Mouse (Mus musculus): ENCODE measurements around the gene Acap2. TPM values are rescaled to one million over a fixed set of nuclear protein-coding genes. Genes with fewer than 3 reads are reported as not detected.

Gene Acap2
- total RNA-seq, 2 experiments from 2014 or later = 30.7 to 39.4 TPM

DNA sequence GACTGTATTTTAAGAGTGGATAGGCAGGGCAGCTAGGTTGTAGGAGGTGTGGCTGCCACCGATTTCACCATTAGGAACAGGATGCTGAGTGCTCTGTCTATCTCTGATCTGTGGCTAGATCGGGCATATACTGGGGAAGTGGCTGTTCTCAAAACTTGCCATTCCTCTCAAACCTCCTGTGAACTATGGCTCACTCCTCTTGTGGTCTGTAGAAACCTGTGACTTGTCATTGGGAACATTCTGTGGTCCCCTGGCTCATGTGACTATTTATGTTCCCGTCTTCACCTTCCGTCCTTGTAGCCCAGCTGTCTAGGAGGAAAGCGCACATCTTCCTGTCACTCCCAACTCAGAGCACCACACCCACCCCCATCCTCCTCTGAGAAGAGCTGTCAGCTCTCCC is 8.9 kb upstream of the Acap2 start:
- peak; percentile 89 for ATAC-seq (replicated peaks; ENCODE audit: poor library complexity)

- ATAC-seq (replicated peaks; ENCODE audit: poor library complexity) = no peak
Observed at GRCm38 (mm10) chr16:31205726-31206125, 4.7 kb upstream of the Acap2 start.

DNA sequence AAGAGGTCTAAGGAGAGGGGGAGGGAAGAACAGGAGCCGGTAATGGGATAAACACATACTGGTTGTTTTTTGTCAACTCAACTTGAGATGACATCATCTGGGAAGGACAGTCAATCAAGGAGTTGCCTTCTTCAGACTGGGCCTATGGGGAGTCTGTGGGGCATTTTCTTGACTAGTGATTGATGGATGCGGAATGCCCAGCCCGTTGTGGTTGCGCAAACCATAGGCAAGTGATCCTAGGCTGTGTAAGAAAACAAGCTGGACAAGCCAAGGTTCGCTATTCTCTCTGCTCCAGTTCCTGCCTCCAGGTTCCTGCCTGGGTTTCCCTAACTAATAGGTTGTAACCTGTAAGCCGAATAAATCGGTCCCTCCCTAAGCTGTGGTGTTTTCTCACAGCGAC is 4.1 kb upstream of the Acap2 start:
- ATAC-seq (replicated peaks; ENCODE audit: poor library complexity) = no peak

- ATAC-seq (replicated peaks; ENCODE audit: poor library complexity) = no peak
Observed at GRCm38 (mm10) chr16:31204216-31204615, 3.2 kb upstream of the Acap2 start.

- ATAC-seq (replicated peaks; ENCODE audit: poor library complexity) = no peak
Observed at GRCm38 (mm10) chr16:31201704-31202103, 659 bp upstream of the Acap2 start.

GRCm38 (mm10) chr16:31199926-31200789 is 887 bp downstream of the Acap2 start:
- ATAC-seq (replicated peaks; ENCODE audit: poor library complexity) = peak; percentile 41

- no peak for ATAC-seq (replicated peaks; ENCODE audit: poor library complexity)
Observed at GRCm38 (mm10) chr16:31199591-31199925, 1.5 kb downstream of the Acap2 start.

DNA sequence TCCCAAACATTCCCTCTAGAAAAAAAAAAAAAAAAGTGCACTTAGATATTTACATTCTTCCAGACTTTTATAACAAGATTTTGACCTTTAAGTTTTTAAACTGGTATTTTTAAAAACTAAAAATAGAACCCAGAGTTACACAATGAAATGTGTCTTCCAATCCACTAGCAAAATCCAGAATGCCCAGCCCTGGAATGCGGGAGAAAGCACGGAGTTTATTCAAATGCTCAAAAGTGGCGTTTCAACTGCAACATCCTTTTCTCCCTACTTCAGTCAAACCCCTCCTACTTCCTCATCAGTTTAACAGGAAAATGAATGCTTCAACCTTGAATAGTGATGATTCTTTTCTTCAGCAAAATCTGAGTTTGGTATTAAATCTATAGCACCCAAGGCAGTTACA is 4.1 kb downstream of the Acap2 start:
- ATAC-seq (replicated peaks; ENCODE audit: poor library complexity) = no peak

DNA sequence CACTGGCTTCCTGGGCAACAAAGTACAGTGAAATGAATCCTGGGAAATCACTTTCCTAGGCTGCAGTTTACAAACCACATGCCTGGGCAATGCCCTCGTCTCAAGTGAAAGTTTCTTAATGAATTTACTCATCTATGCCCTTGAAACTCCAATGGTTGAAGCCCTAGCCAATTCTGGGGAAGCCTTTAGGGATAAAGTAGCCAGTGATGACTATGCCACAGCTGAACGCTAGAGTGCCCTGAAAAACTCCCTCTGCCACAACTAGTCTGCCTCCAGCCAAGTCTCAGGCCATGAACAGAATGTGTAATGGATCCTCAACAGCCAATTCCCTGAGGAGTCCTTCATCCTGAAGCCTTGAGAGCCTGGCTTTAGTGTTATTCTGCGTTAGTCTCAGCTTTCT is 8.5 kb downstream of the Acap2 start:
- ATAC-seq (replicated peaks; ENCODE audit: poor library complexity) = no peak

GRCm38 (mm10) chr16:31191818-31192217 is 9.2 kb downstream of the Acap2 start:
- ATAC-seq (replicated peaks; ENCODE audit: poor library complexity) = peak; percentile 92

DNA sequence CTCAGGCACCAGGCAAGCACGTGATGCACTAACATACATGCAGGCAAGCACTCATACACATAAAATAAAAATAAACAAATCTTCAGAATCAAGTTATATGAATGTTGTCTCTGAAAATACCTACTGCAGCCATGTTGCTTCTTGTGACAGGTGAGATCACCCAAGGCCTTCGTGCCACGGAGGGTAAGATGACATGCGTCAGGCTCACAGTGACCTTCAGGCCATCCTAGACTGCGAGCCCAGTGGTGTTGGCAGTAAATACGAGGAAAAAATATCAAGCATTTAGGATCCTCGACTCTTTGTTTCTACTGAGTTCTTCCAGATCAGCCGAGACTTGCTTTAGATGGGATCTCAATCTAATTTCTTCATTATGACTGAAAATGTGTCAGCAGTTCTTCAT is 10.6 kb downstream of the Acap2 start:
- ATAC-seq (replicated peaks; ENCODE audit: poor library complexity) = no peak

GRCm38 (mm10) chr16:31189291-31189690 is 11.8 kb downstream of the Acap2 start:
- ATAC-seq (replicated peaks; ENCODE audit: poor library complexity) = no peak

DNA sequence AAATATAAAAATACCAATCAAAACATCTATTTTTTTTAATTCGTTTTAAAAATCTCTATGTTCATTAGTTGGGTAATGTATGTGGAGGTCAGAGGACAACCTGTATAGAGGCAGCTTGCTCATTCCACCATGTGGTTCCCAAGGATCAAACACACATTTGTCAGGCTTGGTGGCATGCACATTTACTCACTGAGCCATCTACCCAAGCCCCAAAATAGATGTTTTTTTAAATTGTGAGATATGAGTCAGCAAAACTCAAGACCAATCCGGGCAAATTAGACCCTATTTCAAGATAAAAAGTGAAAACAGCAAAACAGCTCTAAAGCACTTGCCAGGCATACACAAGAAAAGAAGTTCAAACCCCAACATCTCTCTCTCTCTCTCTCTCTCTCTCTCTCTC is 12.2 kb downstream of the Acap2 start:
- no peak for ATAC-seq (replicated peaks; ENCODE audit: poor library complexity)

DNA sequence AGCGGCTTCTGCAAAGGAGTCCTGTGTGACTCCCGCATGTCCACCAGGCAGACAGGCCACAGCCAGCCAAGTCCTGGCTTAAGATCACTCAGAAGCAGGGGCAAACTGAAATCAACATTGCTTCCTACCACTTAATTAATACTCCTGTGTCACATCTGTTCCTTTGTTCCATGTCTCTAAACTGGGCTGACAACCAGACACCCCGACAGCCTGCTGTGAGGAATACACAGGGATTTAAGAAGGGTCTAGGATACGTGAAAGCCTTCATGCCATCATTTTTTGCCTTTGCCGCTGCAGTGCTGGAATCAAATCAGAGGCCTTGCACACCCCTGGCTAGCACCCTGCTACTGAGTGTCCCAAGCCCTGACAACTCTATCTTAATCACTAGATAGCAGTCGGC is 12.8 kb downstream of the Acap2 start:
- ATAC-seq (replicated peaks; ENCODE audit: poor library complexity) = no peak

- ATAC-seq (replicated peaks; ENCODE audit: poor library complexity) = no peak
Observed at GRCm38 (mm10) chr16:31187192-31187591, 13.9 kb downstream of the Acap2 start.

GRCm38 (mm10) chr16:31185757-31186156 is 15.3 kb downstream of the Acap2 start:
- 0 out of 2 replicates have a peak, but pooled peaks have one; percentile 9 for ATAC-seq (replicated peaks; ENCODE audit: poor library complexity)

GRCm38 (mm10) chr16:31184727-31185126 is 16.3 kb downstream of the Acap2 start:
- no peak for ATAC-seq (replicated peaks; ENCODE audit: poor library complexity)

- ATAC-seq (replicated peaks; ENCODE audit: poor library complexity) = no peak
Observed at GRCm38 (mm10) chr16:31182576-31182975, 18.5 kb downstream of the Acap2 start.

DNA sequence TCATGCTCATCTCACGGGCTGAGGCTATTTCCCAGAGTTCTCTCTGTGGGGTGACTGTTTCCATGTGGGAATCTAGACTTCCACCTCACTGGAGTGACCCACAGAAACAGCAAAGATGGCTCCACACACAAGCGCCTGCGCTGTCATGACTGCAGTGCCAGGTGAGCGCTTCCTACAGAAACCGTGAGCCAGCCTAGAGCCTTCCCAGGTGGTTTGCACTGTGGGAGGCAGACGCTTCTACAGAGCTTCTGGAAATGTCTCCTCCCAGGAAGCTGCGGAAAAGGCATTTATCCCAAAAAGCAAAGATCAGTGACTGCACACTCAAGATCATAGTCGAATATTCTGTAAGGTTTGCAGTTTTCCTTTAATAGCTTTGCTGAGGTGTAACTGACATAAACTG is 20.2 kb downstream of the Acap2 start:
- ATAC-seq (replicated peaks; ENCODE audit: poor library complexity) = no peak

DNA sequence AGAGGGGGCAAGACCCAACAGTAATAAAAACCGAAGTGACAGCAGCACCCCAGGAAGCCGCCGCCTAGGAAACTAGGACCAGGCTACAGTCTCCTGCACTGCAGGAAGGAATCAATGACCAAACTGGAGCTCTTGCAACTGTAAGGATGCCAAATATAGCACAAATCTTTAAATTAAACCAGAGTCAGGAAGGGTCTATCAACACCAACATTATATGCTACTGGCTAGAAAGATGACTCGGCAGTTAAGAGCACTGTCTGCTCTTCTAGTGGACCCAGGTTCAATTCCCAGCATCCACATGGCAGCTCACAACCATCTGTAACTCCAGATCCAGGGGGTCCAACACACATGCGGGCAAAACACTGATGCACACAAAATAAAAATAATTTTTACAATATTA is 21.7 kb downstream of the Acap2 start:
- no peak for ATAC-seq (replicated peaks; ENCODE audit: poor library complexity)

DNA sequence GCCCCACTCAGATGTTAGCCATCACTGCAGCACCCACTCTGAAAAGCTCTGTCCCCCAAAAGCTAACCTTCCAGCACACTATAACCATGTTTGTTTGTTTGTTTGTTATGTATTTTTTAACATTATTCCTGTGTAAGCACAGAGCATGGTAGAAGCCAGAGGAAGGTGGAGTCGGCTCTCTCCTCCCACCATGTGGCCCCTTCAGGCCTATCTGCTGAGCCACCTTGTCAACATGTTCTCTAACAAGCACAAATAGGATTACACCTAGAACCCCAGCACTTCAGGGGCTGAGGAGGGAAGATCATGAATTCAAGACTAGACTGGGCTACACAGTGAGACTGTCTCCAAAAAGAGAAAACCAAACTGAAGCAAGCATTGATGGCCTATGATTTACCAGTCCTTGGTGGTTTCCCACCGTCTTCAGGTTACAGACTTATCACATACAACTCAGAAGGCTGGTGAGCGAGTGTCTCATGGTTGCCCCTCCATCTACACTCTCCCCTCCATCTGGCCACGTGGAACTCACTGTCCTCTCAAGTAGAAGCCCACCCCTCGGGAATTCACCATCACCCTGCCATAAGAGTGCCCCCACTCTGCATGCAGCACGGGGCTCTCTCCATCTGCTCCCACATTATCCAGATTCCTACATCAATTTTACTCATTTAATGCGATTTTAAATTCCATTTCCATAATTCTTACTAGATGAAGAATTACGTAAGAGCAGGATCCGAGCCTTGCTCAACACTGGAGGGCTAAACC is 26.0 kb downstream of the Acap2 start:
- ATAC-seq (replicated peaks; ENCODE audit: poor library complexity) = no peak

DNA sequence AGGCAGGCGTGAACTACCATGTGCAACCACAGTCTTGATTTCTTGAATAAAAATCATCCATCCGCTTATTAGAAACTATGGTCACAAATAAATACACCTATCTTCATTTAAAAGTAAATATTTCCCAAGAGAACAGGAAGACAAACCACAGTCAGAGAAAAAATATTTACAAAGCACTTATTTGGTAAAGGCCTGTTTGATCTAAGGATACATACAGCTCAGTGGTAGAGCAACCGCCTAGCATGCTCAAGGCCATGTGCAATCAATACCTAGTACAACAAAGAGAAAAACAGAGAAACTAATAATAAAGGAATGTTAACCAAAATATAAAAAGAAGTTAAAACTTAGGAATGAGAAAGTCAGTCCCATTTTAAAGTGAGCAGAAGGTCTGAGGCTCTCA is 28.8 kb downstream of the Acap2 start:
- no peak for ATAC-seq (replicated peaks; ENCODE audit: poor library complexity)
